Mouse (Mus musculus) thymus, adult 2 months (tissue): Measurements from ENCODE around the gene Trabd2b. TPM values are rescaled to one million over a fixed set of nuclear protein-coding genes. Genes with fewer than 3 reads are reported as not detected.

Experiments
- DNase-seq: peaks from one replicate; pipeline ENCODE4 v3.0.0; 2021
- H3K27ac ChIP-seq: fragments of 200-500 bp; 2 replicates; pipeline ENCODE4 v1.5.1; 2012; ENCODE audit warnings: low read length, control low read depth; ENCODE audit not compliant: control insufficient read depth, insufficient read depth
- H3K27me3 ChIP-seq: fragments of 200-500 bp; 2 replicates; pipeline ENCODE4 v1.6.1; 2012; ENCODE audit warnings: mild to moderate bottlenecking, low read length, moderate library complexity, mixed read lengths; ENCODE audit not compliant: control insufficient read depth, insufficient read depth
- H3K36me3 ChIP-seq: fragments of 200-500 bp; 2 replicates; pipeline ENCODE4 v1.6.1; 2012; ENCODE audit warnings: mild to moderate bottlenecking, low read length, moderate library complexity; ENCODE audit not compliant: control insufficient read depth, insufficient read depth
- H3K4me1 ChIP-seq: fragments of 200-500 bp; replicated peaks from 2 replicates; pipeline ENCODE4 v1.6.1; 2012; ENCODE audit warnings: low read length; ENCODE audit not compliant: control insufficient read depth, insufficient read depth
- H3K4me3 ChIP-seq: fragments of 200-500 bp; 2 replicates; pipeline ENCODE4 v1.5.1; 2012; ENCODE audit warnings: mild to moderate bottlenecking, low read length, control low read depth, moderate library complexity; ENCODE audit not compliant: control insufficient read depth, insufficient read depth
- CTCF ChIP-seq: fragments of 200-500 bp; IDR thresholded peaks from 2 replicates; pipeline ENCODE4 v1.5.1; 2012; ENCODE audit warnings: mild to moderate bottlenecking, control low read depth, low read length, moderate library complexity, borderline replicate concordance; ENCODE audit not compliant: control insufficient read depth, poor library complexity, insufficient read depth; ENCODE audit errors: extremely low read depth
- POLR2A ChIP-seq: fragments of 200-500 bp; IDR thresholded peaks from 2 replicates; pipeline ENCODE4 v1.6.1; 2012; ENCODE audit warnings: mild to moderate bottlenecking, low read length, control low read depth, moderate library complexity; ENCODE audit not compliant: control insufficient read depth, poor library complexity, insufficient read depth; ENCODE audit errors: extremely low read depth
- WGBS: fragments of 180-500 bp; shearing (Covaris S2); methylation state at CpG from one replicate; pipeline ENCODE4 v1.1.7; 2018; 5-methylcytosine and 5-hydroxymethylcytosine counted together
- polyA plus RNA-seq: library from polyadenylated mRNA; depleted of rRNA; stranded (reverse); fragments of >200 nt; gene quantifications from 2 replicates; pipeline ENCODE4 v1.2.3, GENCODE M21; 2012

The Trabd2b gene
- polyA plus RNA-seq, 1 experiment = 1.5 TPM

DNA sequence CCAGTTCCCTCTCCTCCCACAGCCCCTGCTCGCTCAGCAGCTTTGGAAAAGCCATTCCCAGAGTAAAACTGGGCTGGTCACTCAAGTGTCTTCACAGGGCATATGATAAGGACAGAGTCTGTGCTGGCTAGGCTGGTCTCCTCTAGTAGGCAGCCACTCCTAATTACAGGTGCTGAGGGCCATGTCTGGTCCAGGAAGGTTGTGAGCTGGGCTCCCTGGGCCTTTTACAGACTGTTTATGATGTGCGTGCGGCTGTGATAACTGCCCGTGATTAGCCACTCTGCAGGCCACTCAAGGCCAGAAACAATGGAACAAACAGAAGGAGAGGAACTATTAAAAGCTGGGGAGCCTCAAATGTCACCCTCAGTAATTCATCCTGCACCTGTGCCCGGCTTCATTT, 150.4 kb downstream of the Trabd2b start:
- Histone ChIP-seq H3K27ac (no peak overlapping the region), H3K4me1 (no peaks in the 10 kb centered on the region), H3K4me3 (no peak overlapping the region), H3K27me3 (no peaks in the 10 kb centered on the region), H3K36me3 (no peaks in the 10 kb centered on the region)
- 95% methylated on average over 5 of the region's 5 CpGs for whole genome bisulfite sequencing
- no peak for TF ChIP-seq POLR2A
- TF ChIP-seq CTCF = no peak
- no peak for DNase-seq

DNA sequence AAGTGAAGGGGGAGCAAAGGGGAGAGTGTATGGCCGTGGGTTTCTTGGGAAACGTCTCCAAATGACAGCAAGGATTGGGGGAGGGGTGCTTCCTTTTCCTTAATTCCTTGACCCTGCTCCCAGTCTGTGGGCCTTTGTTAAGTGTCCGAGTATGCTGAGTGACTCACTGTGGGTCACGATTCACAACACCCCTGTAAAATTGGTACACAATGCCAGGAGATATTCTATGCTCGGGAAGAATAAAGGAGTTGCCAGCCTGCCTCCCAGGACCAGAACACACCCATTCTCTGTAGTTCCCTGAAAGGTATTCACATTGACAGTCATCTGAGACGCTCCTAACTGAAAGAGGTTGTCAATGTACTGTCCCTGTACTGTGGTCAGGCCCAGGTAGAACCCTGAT, 151.2 kb downstream of the Trabd2b start:
- Histone ChIP-seq H3K36me3 (no peaks in the 10 kb centered on the region), H3K27ac (no peak overlapping the region), H3K4me1 (no peaks in the 10 kb centered on the region), H3K4me3 (no peak overlapping the region), H3K27me3 (no peaks in the 10 kb centered on the region)
- 83% methylated on average over 6 of the region's 6 CpGs for WGBS
- no peak for DNase-seq
- TF ChIP-seq CTCF (no peak), POLR2A (no peak)

DNA sequence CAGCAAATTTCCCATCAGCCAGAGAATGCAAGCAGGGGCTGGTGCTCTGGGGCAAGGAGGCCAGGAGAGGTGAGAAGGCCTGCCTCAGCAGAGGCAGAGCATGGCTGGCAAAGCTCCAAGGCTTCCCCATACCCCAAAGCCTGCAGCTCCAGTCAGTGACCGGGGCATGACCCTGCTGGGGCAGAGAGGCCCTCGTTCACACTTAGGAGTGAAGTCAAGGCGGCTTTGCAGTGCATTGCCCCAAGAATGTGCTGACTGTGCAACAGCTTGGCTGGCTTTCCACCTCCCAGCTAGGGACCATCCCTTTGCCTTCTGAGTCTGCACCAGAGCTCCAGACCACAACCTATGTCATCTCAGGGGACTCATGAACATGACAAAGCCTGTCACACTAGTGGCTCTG, 152.0 kb downstream of the Trabd2b start:
- H3K36me3 ChIP-seq = no peaks in the 10 kb centered on the region
- no peak for TF ChIP-seq POLR2A
- TF ChIP-seq CTCF = no peak
- no peak for DNase-seq
- no peak overlapping the region for H3K4me3 ChIP-seq
- 84% methylated on average over 3 of the region's 3 CpGs for WGBS
- H3K4me1 ChIP-seq = no peaks in the 10 kb centered on the region
- H3K27me3 ChIP-seq = no peaks in the 10 kb centered on the region
- no peak overlapping the region for H3K27ac ChIP-seq

DNA sequence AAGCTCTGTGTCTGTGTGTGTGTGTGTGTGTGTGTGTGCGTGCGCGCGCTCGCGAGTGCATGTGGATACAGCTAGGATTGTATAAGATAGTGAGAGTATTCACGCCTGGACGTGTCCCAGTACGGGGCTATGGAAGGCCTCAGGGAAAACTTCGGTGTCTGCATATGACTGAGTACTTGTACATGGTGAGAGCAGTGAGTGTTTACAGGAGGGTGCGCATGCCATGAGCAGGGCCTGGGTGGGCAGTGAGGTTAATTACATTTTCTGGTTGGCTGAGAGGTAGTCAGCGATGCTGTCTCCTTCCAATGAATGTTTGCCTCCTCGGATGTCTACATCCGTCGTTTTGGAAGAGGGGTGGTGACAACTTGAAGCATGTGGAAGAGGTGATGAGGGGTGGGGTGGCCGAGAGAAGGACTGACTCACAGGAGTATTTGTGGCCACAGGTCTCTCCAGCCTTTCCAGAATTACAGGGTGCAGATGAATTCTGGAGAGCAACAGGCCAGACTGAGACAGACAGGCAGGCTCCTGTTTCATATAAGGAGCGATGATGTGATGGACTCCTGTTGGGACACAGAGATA, 154.2 kb downstream of the Trabd2b start:
- no peak overlapping the region for H3K4me3 ChIP-seq
- no peaks in the 10 kb centered on the region for H3K4me1 ChIP-seq
- no peak overlapping the region for H3K27ac ChIP-seq
- no peak for DNase-seq
- no peaks in the 10 kb centered on the region for H3K36me3 ChIP-seq
- WGBS = 94% methylated on average over 17 of the region's 17 CpGs
- TF ChIP-seq CTCF = no peak
- no peak for TF ChIP-seq POLR2A
- H3K27me3 ChIP-seq = no peaks in the 10 kb centered on the region

GRCm38 (mm10) chr4:114564131-114564695, 157.7 kb downstream of the Trabd2b start:
- no peak overlapping the region for H3K27ac ChIP-seq
- H3K4me1 ChIP-seq = peaks cover 6% of the 10 kb centered on the region; the same call in 1 of the 2 replicates
- no peaks in the 10 kb centered on the region for H3K36me3 ChIP-seq
- H3K4me3 ChIP-seq = no peak overlapping the region
- DNase-seq = no peak
- H3K27me3 ChIP-seq = no peaks in the 10 kb centered on the region
- 92% methylated on average over 5 of the region's 5 CpGs for WGBS
- TF ChIP-seq POLR2A (no peak), CTCF (no peak)

DNA sequence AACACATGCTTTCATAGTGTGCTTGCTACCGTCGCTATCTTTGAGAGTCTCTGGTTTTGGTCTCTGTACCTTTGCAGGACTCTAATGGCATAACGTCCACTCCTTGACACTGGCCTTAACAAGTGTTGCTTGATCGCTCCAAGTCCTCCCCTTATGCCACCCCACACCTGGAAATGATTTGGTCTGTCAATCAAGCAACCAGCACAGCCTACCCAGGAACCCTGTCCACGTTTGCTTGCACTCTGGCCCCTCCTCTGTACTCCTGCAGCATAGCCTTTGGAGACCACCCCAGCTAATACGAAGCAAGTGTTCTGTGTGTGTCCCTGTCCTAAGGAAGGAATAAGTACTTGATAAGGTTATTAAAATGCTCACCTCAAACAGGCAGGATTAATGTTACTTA, 161.1 kb downstream of the Trabd2b start:
- Histone ChIP-seq H3K27me3 (no peaks in the 10 kb centered on the region), H3K4me3 (no peak overlapping the region), H3K27ac (no peak overlapping the region), H3K36me3 (no peaks in the 10 kb centered on the region), H3K4me1 (peaks cover 6% of the 10 kb centered on the region; the same call in 1 of the 2 replicates)
- DNase-seq = no peak
- TF ChIP-seq CTCF (no peak), POLR2A (no peak)
- WGBS = 42% methylated on average over 6 of the region's 6 CpGs

DNA sequence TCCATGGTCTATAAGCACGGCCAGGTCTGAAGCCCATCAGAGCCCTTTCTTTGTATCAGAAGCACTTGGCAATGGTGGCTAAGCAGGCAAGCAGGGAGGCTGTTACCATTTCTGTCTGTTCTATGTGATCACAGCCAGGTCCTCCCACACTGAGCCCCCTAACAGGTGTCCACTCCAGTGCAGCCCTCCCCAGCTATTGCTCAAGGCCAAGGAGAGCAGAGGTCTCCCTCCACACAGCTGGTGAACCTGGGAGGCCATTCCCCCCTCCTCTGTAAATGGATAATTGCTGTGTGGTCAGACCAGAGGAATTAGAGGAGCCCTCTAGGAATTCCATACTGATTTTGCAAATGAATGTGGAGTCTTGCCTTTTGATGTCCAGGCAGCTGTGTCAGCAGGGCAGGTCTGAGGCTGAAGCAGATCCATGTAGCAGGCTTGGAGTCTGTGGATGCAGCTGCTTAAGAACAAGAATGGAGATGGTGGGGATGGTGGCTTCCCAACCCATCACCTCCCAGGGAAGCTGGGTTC, 161.6 kb downstream of the Trabd2b start:
- no peak for TF ChIP-seq POLR2A
- no peak for TF ChIP-seq CTCF
- Histone ChIP-seq H3K27me3 (no peaks in the 10 kb centered on the region), H3K27ac (no peak overlapping the region), H3K4me1 (peaks cover 6% of the 10 kb centered on the region; the same call in 1 of the 2 replicates), H3K4me3 (no peak overlapping the region), H3K36me3 (no peaks in the 10 kb centered on the region)
- WGBS = 100% methylated on average over 1 of the region's 1 CpGs
- DNase-seq = no peak
